Mouse (Mus musculus) cerebellum, adult 2 months (tissue): ENCODE measurements around the gene Hist1h2bf. TPM values are rescaled to one million over a fixed set of nuclear protein-coding genes. Genes with fewer than 3 reads are reported as not detected.
"Not testable (repeated sequence)": the region's sequence is repeated elsewhere in the genome, so short reads cannot be mapped to it uniquely, and the experiment has no call there.

Experiments used
- DNase-seq, 2 experiments: peaks; one replicate each; pipeline ENCODE4 v3.0.0; 2021
- H3K27ac ChIP-seq: fragments of 200-500 bp; 2 replicates; pipeline ENCODE4 v1.5.1; 2012; ENCODE audit warnings: low read length, control low read depth, inconsistent platforms; ENCODE audit not compliant: insufficient read depth
- H3K27me3 ChIP-seq: fragments of 200-500 bp; 2 replicates; pipeline ENCODE4 v1.6.1; 2012; ENCODE audit warnings: inconsistent platforms, mild to moderate bottlenecking, low read length, moderate library complexity; ENCODE audit not compliant: control insufficient read depth, insufficient read depth
- H3K4me1 ChIP-seq: fragments of 200-500 bp; 2 replicates; pipeline ENCODE4 v1.6.1; 2011; ENCODE audit warnings: low read length; ENCODE audit not compliant: control insufficient read depth, insufficient read depth
- H3K4me3 ChIP-seq: fragments of 200-500 bp; replicated peaks from 2 replicates; pipeline ENCODE3; 2011; ENCODE audit warnings: mild to moderate bottlenecking, low read depth, low read length, control low read depth; ENCODE audit not compliant: insufficient read depth
- CTCF ChIP-seq: fragments of 200-500 bp; IDR thresholded peaks from 2 replicates; pipeline ENCODE4 v1.5.1; 2011; ENCODE audit warnings: low read depth, mild to moderate bottlenecking, control low read depth, low read length, moderate library complexity, borderline replicate concordance; ENCODE audit not compliant: insufficient read depth
- POLR2A ChIP-seq: fragments of 200-500 bp; IDR thresholded peaks from 2 replicates; pipeline ENCODE4 v1.6.1; 2011; ENCODE audit warnings: low read length, control low read depth, borderline replicate concordance; ENCODE audit not compliant: insufficient read depth
- WGBS: fragments of 180-500 bp; shearing (Covaris S2); methylation state at CpG from one replicate; pipeline ENCODE4 v1.1.7; 2018; 5-methylcytosine and 5-hydroxymethylcytosine counted together
- polyA plus RNA-seq: library from polyadenylated mRNA; depleted of rRNA; stranded (reverse); fragments of >200 nt; gene quantifications from 2 replicates; pipeline ENCODE4 v1.2.3, GENCODE M21; 2012

Hist1h2bf gene
- polyA plus RNA-seq, 1 experiment = 0.65 TPM

DNA sequence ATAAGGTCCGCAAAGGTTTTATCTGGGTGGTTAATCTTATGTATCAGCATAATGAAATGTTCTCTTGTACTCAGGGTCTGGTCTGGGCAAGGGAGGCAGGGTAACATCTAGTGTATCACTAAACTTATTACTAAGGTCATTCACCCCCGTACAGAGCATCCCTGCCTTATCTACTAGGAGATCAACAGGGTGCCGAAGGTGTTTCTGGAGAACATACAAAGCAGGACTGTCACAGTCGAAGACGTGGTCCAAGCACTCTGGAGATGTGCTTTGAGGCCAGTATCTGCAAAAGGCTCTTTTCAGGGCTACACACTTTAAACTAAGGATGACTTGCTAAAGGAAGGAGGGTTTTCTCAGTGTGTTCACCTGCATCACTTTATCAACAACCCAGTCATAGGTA lies 27.3 kb downstream of the Hist1h2bf start:
- 80% methylated on average over 5 of the region's 5 CpGs for WGBS

DNA sequence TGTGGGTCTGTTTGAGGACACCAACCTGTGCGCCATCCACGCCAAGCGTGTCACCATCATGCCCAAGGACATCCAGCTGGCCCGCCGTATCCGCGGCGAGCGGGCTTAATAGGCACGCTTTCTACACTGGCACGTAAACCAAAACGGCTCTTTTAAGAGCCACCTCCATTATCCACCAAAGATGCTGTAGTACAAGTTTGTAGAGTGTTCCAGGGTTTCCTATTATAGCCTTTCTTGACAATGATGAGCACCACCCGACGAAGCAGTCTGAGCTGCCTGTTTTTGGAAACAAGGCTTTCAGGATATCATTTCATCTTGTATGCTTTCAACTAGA lies 29.2 kb downstream of the Hist1h2bf start:
- not testable (repeated sequence) for H3K27me3 ChIP-seq, H3K4me1 ChIP-seq, H3K27ac ChIP-seq
- peak overlapping the region; percentile 15 for H3K4me3 ChIP-seq
- WGBS = 1% methylated on average over 13 of the region's 14 CpGs
- DNase-seq = peak in 1 of 2 experiments; percentile 49

More for the DNA sequence above, 27.3 kb downstream of the Hist1h2bf start:
- TF ChIP-seq POLR2A = no peak
- no peak for TF ChIP-seq CTCF
- no peaks in the 10 kb centered on the region for H3K27me3 ChIP-seq
- DNase-seq = no peak
- H3K27ac ChIP-seq = no peak overlapping the region
- no peak overlapping the region for H3K4me3 ChIP-seq
- no peaks in the 10 kb centered on the region for H3K4me1 ChIP-seq

DNA sequence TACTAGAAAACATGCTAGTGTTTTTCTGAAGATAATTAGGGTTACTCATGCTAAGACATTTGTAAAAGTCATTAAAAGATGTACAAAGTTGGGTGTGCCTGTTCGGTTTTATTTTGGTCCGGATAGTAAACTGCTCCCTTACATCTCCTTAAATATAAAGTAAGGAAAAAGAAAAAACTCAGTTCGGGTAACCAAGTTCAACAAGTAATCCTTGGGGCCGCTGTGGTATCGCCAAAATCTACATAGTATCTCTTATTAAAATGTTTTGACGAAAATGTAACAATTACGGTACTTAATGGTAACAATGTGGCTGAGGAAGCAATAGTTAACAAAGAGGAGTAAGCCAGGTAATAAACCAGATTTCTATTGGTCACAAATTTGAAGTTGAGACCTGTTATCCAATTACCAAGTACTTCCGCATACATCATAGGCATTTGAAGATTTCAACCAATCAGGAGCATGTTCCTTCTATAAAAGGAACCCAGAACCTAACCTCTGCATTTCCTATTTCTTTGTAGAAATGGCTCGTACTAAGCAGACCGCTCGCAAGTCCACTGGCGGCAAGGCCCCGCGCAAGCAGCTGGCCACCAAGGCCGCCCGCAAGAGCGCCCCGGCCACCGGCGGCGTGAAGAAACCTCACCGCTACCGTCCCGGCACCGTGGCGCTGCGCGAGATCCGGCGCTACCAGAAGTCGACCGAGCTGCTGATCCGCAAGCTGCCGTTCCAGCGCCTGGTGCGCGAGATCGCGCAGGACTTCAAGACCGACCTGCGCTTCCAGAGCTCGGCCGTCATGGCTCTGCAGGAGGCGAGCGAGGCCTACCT lies 29.8 kb downstream of the Hist1h2bf start, which contains the start of gene Hist1h3f:
TSS of gene Hist1h3f (plus strand) at position 88 of the 822 bp plus-strand sequence.
- under 1% methylated on average over 29 of the region's 45 CpGs for WGBS
- Histone ChIP-seq H3K27me3 (no peaks in the 10 kb centered on the region), H3K4me3 (peak within 1 kb of the TSS; percentile 64), H3K27ac (peak within 1 kb of the TSS; percentile 86; the same call in 1 of the 2 replicates), H3K4me1 (no peaks in the 10 kb centered on the region)
- TF ChIP-seq POLR2A = peak; percentile 84; the same call in 1 of the 2 replicates
- TF ChIP-seq CTCF = no peak
- peak; percentile 82 to 92 for DNase-seq

DNA sequence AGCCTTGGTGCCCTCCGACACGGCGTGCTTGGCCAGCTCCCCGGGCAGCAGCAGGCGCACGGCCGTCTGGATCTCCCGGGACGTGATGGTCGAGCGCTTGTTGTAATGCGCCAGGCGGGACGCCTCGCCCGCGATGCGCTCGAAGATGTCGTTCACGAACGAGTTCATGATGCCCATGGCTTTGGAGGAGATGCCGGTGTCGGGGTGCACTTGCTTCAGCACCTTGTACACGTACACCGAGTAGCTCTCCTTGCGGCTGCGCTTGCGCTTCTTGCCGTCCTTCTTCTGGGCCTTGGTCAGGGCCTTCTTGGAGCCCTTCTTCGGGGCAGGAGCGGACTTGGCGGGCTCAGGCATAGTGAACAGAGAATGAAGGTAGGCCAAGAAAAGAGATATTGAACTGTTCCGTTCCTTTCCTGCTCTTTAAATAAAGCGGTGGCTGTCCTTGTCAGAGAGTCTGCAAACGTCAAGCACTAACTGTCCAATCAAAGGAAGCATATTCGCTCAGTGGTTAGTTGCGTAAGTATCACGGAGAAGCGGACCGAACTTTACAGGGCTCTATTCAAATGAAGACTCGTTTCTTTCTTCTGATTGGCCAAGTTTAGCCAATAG lies 30.9 kb downstream of the Hist1h2bf start, which contains the start of gene Hist1h2bh:
TSS of gene Hist1h2bh (minus strand) at position 394 of the 609 bp plus-strand sequence.
- not testable (repeated sequence) for H3K27me3 ChIP-seq, H3K27ac ChIP-seq, H3K4me1 ChIP-seq
- under 1% methylated on average over 40 of the region's 42 CpGs for WGBS
- peak within 1 kb of the TSS; percentile 64 for H3K4me3 ChIP-seq
- peak; percentile 62 to 76 for DNase-seq

DNA sequence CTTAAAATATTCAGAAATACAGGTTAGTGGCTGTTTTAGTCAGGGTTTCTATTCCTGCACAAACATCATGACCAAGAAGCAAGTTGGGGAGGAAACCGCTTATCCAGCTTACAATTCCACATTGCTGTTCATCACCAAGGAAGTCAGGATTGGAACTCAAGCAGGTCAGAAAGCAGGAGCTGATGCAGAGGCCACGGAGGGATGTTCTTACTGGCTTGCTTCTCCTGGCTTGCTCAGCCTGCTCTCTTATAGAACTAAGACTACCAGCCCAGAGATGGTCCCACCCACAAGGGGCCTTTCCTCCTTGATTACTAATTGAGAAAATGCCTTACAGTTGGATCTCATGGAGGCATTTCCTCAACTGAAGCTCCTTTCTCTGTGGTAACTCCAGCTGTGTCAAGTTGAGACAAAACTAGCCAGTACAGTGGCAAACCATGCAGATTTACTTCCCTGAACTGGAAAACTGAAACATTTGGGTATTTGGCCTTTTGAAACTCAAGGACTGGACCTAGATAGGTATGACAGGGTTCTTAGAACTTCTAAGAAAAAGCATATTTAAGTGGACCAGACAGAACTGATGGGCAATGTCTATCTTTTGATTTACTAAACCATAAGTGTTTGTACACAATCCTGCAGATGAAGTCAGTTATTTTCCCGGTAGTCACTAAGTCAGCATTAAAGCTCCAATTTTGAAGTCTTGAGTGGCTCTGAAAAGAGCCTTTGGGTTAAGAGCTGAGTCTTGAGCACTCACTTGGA lies 31.6 kb downstream of the Hist1h2bf start:
- not testable (repeated sequence) for DNase-seq, H3K4me1 ChIP-seq, H3K27me3 ChIP-seq, H3K4me3 ChIP-seq, H3K27ac ChIP-seq
- 19% methylated on average over 3 of the region's 3 CpGs for WGBS

DNA sequence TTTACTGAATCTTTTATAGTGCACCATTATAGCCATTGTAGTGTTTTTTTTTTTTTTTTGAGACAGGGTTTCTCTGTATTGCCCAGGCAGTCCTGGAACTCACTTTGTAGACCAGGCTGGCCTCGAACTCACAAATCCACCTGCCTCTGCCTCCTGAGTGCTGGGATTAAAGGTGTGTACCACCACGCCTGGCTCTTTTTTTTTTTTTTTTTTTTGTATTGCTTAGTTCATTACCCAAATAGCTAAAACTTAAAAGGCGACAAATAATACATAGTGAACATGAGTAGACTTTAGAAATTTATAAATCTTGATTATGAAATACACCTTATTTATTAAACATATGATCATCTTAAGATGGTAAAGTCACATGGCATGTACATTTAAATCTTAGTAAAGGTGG lies 32.5 kb downstream of the Hist1h2bf start:
- Histone ChIP-seq H3K4me1 (no peaks in the 10 kb centered on the region), H3K27ac (no peak overlapping the region), H3K27me3 (no peaks in the 10 kb centered on the region), H3K4me3 (no peak overlapping the region)
- WGBS = 90% methylated on average over 3 of the region's 3 CpGs
- TF ChIP-seq POLR2A = no peak
- TF ChIP-seq CTCF = no peak
- DNase-seq = no peak

DNA sequence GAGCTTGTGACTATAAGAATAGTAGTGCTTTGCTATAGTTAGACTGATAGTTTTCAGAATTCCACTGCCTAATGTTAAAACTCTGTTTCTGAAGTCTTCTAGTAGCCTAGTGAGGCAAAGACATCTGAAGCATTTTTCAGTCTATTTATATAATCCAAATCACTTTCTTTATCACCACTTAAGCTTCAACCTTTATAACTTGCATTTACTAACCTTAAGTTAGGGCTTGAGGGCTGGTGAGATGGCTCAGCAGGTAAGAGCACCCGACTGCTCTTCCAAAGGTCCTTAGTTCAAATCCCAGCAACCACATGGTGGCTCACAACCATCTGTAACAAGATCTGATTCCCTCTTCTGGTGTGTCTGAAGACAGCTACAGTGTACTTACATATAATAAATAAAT lies 34.2 kb downstream of the Hist1h2bf start:
- not testable (repeated sequence) for H3K27ac ChIP-seq, DNase-seq, H3K4me3 ChIP-seq, H3K4me1 ChIP-seq, H3K27me3 ChIP-seq
- WGBS = 83% methylated on average over 1 of the region's 1 CpGs

DNA sequence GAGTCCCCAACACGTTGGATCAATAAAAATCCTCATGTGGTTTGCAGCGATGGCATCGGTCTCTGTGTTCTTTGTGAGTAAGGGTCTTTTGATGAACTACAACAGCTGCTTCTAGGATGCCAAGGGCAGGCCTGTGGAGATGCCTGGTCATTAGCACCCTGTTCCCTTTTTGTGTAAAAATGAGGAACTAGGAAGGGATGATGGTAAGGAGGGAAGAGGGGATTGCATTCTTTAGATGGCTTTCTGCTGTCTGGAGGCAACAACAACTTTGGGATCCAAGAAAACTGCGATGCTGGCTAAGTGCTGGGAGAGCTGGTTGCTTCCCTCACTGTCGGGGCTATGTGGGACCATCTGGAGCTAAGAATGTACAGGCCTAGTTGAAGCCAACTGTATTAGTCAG lies 35.7 kb downstream of the Hist1h2bf start:
- Histone ChIP-seq H3K4me3 (no peak overlapping the region), H3K27me3 (no peaks in the 10 kb centered on the region), H3K4me1 (peaks cover 4% of the 10 kb centered on the region; the same call in 1 of the 2 replicates), H3K27ac (no peak overlapping the region)
- DNase-seq = no peak
- 58% methylated on average over 5 of the region's 5 CpGs for WGBS
- TF ChIP-seq POLR2A (no peak), CTCF (no peak)
